8 mouse cellular contexts compared by ENCODE assay signal in genomic region chr13:58807629-58808363, GRCm38 (mm10). TPM values are rescaled to one million over a fixed set of nuclear protein-coding genes. Genes with fewer than 3 reads are reported as not detected.
DNase-seq lines count a peak whose midpoint lies in the region; ATAC-seq lines count a peak whose summit lies in the region.

No protein-coding gene starts in this region.

- H3K9me3 ChIP-seq in forebrain, embryonic 14.5 days (replicated peaks; ENCODE audit: control insufficient read depth, low read length) = no peaks in the 10 kb centered on the region; the same call in 1 of the 2 replicates
- H3K9me3 ChIP-seq in hindbrain, embryonic 11.5 days (ENCODE audit: control insufficient read depth, low read length) = no peaks in the 10 kb centered on the region
- H3K9me3 ChIP-seq in midbrain, embryonic 12.5 days = 0 out of 2 replicates have a peak, but pooled peaks cover 3% of the 10 kb centered on the region

- H3K9ac ChIP-seq in forebrain, embryonic 14.5 days (ENCODE audit: low read length) = peak overlapping the region; percentile 93
- peak overlapping the region; percentile 88 for H3K9ac ChIP-seq in hindbrain, embryonic 11.5 days (ENCODE audit: low read depth, low read length)
- peak overlapping the region; percentile 91 for H3K9ac ChIP-seq in midbrain, embryonic 12.5 days (replicated peaks)

- under 1% methylated on average over 48 of the region's 50 CpGs for WGBS in forebrain, embryonic 14.5 days
- WGBS in hindbrain, embryonic 11.5 days = under 1% methylated on average over 44 of the region's 50 CpGs
- under 1% methylated on average over 50 of the region's 50 CpGs for WGBS in midbrain, embryonic 12.5 days

- H3K4me3 ChIP-seq in forebrain, embryonic 14.5 days (ENCODE audit: low read depth, low read length) = peak overlapping the region; percentile 77
- peak overlapping the region; percentile 74 for H3K4me3 ChIP-seq in hindbrain, embryonic 11.5 days (ENCODE audit: low read depth, low read length)
- peak overlapping the region; percentile 84 for H3K4me3 ChIP-seq in midbrain, embryonic 12.5 days

- H3K36me3 ChIP-seq in forebrain, embryonic 14.5 days (ENCODE audit: control insufficient read depth, insufficient read depth, low read length) = 0 out of 2 replicates have a peak, but pooled peaks cover 4% of the 10 kb centered on the region
- no peaks in the 10 kb centered on the region for H3K36me3 ChIP-seq in hindbrain, embryonic 11.5 days (ENCODE audit: control insufficient read depth, insufficient read depth, low read length)
- H3K36me3 ChIP-seq in midbrain, embryonic 12.5 days = no peaks in the 10 kb centered on the region

- ATAC-seq in cerebellum, adult (ENCODE audit: insufficient number of reproducible peaks, low FRiP score, low TSS enrichment) = peak; percentile 26
- peak; percentile 74 for ATAC-seq in forebrain, embryonic 14.5 days
- peak; percentile 77 for ATAC-seq in hindbrain, embryonic 11.5 days (ENCODE audit: low FRiP score)
- ATAC-seq in midbrain, embryonic 12.5 days (ENCODE audit: low FRiP score, low read depth) = peak; percentile 60

- H3K4me1 ChIP-seq in forebrain, embryonic 14.5 days (ENCODE audit: control insufficient read depth, insufficient read depth, low read length) = peaks cover 26% of the 10 kb centered on the region
- no peaks in the 10 kb centered on the region for H3K4me1 ChIP-seq in hindbrain, embryonic 11.5 days (replicated peaks; ENCODE audit: control insufficient read depth, insufficient read depth, low read length)
- H3K4me1 ChIP-seq in midbrain, embryonic 12.5 days = peaks cover 31% of the 10 kb centered on the region

- H3K27ac ChIP-seq in forebrain, embryonic 14.5 days (ENCODE audit: low read depth, low read length) = peak overlapping the region; percentile 93
- H3K27ac ChIP-seq in hindbrain, embryonic 11.5 days (ENCODE audit: low read depth, low read length) = peak overlapping the region; percentile 70; the same call in 1 of the 2 replicates
- peak overlapping the region; percentile 85 for H3K27ac ChIP-seq in midbrain, embryonic 12.5 days (replicated peaks)

- 0 out of 2 replicates have a peak, but pooled peaks cover 3% of the 10 kb centered on the region for H3K27me3 ChIP-seq in forebrain, embryonic 14.5 days (replicated peaks; ENCODE audit: control insufficient read depth, insufficient read depth, low read length)
- H3K27me3 ChIP-seq in hindbrain, embryonic 11.5 days (ENCODE audit: control insufficient read depth, insufficient read depth, low read length) = peaks cover 14% of the 10 kb centered on the region; the same call in 1 of the 2 replicates
- H3K27me3 ChIP-seq in midbrain, embryonic 12.5 days = peaks cover 21% of the 10 kb centered on the region

- H3K4me2 ChIP-seq in forebrain, embryonic 14.5 days (ENCODE audit: low read length) = peak overlapping the region; percentile 92
- peak overlapping the region; percentile 98 for H3K4me2 ChIP-seq in hindbrain, embryonic 11.5 days (replicated peaks; ENCODE audit: low read depth, low read length)
- peak overlapping the region; percentile 81 for H3K4me2 ChIP-seq in midbrain, embryonic 12.5 days (replicated peaks)

- DNase-seq in ZHBTc4 (ENCODE audit: low read depth, low spot score) = peak; percentile 66
- peak; percentile 90 for DNase-seq in forebrain, embryonic 14.5 days (ENCODE audit: low spot score)
- DNase-seq in hindbrain, embryonic 11.5 days (ENCODE audit: low spot score) = peak; percentile 79
- peak; percentile 88 to 94 for DNase-seq in left cerebral cortex, adult 9 months (ENCODE audit: low spot score in 2 of 2)
- peak; percentile 92 for DNase-seq in telencephalon, adult 2 months (ENCODE audit: low read depth, low spot score)
- no peak for DNase-seq in natural killer cell, adult 2 months (ENCODE audit: low spot score in 2 of 2)

RNA-seq across cellular contexts. Expression of gene Ntrk2, which starts 1.4 kb away (rescaled TPM):
- 49.9 and 66.7 TPM in 2 replicates for polyA plus RNA-seq in forebrain, embryonic 14.5 days (2014; fragmentation: Nextera tagmentation; extraction: Ambion mirVana)
- 51.5 and 54.3 TPM in 2 replicates for polyA plus RNA-seq in hindbrain, embryonic 11.5 days (2014; fragmentation: Nextera tagmentation; extraction: Ambion mirVana)
- 50.1 and 63.7 TPM in 2 replicates for polyA plus RNA-seq in midbrain, embryonic 12.5 days (2016; fragmentation: Nextera tagmentation; extraction: Ambion mirVana)

Comparison
In these comparisons a context has a peak if more than half of its experiments do, and no peak if none do; other contexts are left out.
1. DNase-seq: peak in ZHBTc4 (single experiment), forebrain, embryonic 14.5 days (single experiment), hindbrain, embryonic 11.5 days (single experiment), left cerebral cortex, adult 9 months (2 of 2) and telencephalon, adult 2 months (single experiment); none in natural killer cell, adult 2 months (0 of 2).
2. ATAC-seq: peak in every context shown above with its lines; median percentile 77 in hindbrain, embryonic 11.5 days; 74 in forebrain, embryonic 14.5 days; 60 in midbrain, embryonic 12.5 days; 26 in cerebellum, adult.
3. Peak in every context shown above with its lines, with median percentiles within 50 percentile points of each other: H3K27ac ChIP-seq, H3K4me2 ChIP-seq, H3K4me3 ChIP-seq and H3K9ac ChIP-seq.